Mouse (Mus musculus) B cell, adult 2 months (primary cell): ENCODE data around the gene Rnf186.

ENCODE experiments used
- DNase-seq, 2 experiments: peaks; one replicate each; pipeline ENCODE4 v3.0.0; 2022

Rnf186 gene

GRCm38 (mm10) chr4:138966866-138967265 lies at the start of gene Rnf186:
TSS of gene Rnf186 (plus strand) at chr4:138967112.
- DNase-seq, result no peak

- peak in 1 of 2 experiments; percentile 16 for DNase-seq
Observed at GRCm38 (mm10) chr4:138917282-138917681, 49.6 kb upstream of the Rnf186 start.

GRCm38 (mm10) chr4:138921254-138922130 lies 45.4 kb upstream of the Rnf186 start:
- no peak for DNase-seq

- peak; percentile 97 for DNase-seq
Observed at GRCm38 (mm10) chr4:138922131-138922459, 44.8 kb upstream of the Rnf186 start.

GRCm38 (mm10) chr4:138925561-138925960 lies 41.4 kb upstream of the Rnf186 start:
- DNase-seq, result no peak

- no peak for DNase-seq
Observed at GRCm38 (mm10) chr4:138933862-138934261, 33.0 kb upstream of the Rnf186 start.

GRCm38 (mm10) chr4:138934456-138935145 lies 32.3 kb upstream of the Rnf186 start:
- DNase-seq, result no peak

GRCm38 (mm10) chr4:138938495-138939269 lies 28.2 kb upstream of the Rnf186 start:
- no peak for DNase-seq

- DNase-seq, result no peak
Observed at GRCm38 (mm10) chr4:138939481-138939880, 27.4 kb upstream of the Rnf186 start.

GRCm38 (mm10) chr4:138941401-138941800 lies 25.5 kb upstream of the Rnf186 start:
- no peak for DNase-seq

GRCm38 (mm10) chr4:138941966-138942365 lies 24.9 kb upstream of the Rnf186 start:
- DNase-seq, result no peak

GRCm38 (mm10) chr4:138943730-138944129 lies 23.2 kb upstream of the Rnf186 start:
- peak; percentile 92 to 94 for DNase-seq

GRCm38 (mm10) chr4:138948257-138948656 lies 18.7 kb upstream of the Rnf186 start:
- DNase-seq, result no peak

GRCm38 (mm10) chr4:138958612-138959011 lies 8.3 kb upstream of the Rnf186 start:
- no peak for DNase-seq

GRCm38 (mm10) chr4:138959120-138959519 lies 7.8 kb upstream of the Rnf186 start:
- no peak for DNase-seq

GRCm38 (mm10) chr4:138959926-138960325 lies 7.0 kb upstream of the Rnf186 start:
- no peak for DNase-seq

- no peak for DNase-seq
Observed at GRCm38 (mm10) chr4:138962719-138963118, 4.2 kb upstream of the Rnf186 start.

- DNase-seq, result no peak
Observed at GRCm38 (mm10) chr4:138965871-138966270, 1.0 kb upstream of the Rnf186 start.

GRCm38 (mm10) chr4:138967485-138967884 lies 573 bp downstream of the Rnf186 start:
- no peak for DNase-seq

- no peak for DNase-seq
Observed at GRCm38 (mm10) chr4:138968772-138969556, 2.1 kb downstream of the Rnf186 start.

- no peak for DNase-seq
Observed at GRCm38 (mm10) chr4:138969736-138970135, 2.8 kb downstream of the Rnf186 start.

- no peak for DNase-seq
Observed at GRCm38 (mm10) chr4:138971371-138971770, 4.5 kb downstream of the Rnf186 start.
